Mouse (Mus musculus) kidney, adult 2 months (tissue): ENCODE measurements at regions not wholly inside any gene's neighbourhood (a gene's known extent, or its start where the extent isn't known, plus 50 kb on each side); places are given as distances from the start of the nearest gene placed in this dataset.
"Not testable (repeated sequence)": the region's sequence is repeated elsewhere in the genome, so short reads cannot be mapped to it uniquely, and the experiment has no call there.

Source experiments
- CTCF ChIP-seq: fragments of 200-500 bp; conservative IDR thresholded peaks from 2 replicates; pipeline ENCODE4 v1.5.1; 2011; ENCODE audit warnings: low read depth, mild to moderate bottlenecking, control low read depth, low read length, moderate library complexity, mixed read lengths; ENCODE audit not compliant: insufficient read depth, insufficient read length
- POLR2A ChIP-seq: fragments of 200-500 bp; IDR thresholded peaks from one replicate; pipeline ENCODE4 v1.6.1; 2011; ENCODE audit warnings: low read depth, low read length, control low read depth

DNA sequence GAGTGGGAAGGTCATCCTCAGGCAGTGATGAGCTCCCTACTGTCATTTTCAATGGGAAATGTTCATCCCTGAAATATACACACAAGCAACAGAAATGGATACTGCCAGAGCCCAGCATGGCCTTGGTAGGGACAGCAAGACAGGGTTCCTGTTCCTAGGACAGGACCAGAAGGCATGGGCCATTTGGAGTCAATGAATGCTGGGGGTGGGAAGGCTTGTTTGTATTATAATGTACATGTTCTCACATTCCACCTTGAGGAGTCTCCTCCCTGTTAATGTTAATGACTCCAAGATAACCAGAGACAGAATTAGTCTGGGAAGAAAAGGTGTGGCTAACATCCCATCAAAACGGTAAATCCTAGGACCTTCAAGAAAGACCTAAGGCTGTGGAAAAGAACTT is 193.5 kb upstream of the Cts3 start:
- TF ChIP-seq CTCF, POLR2A: not testable (repeated sequence)
